ENCODE assay signal across 25 mouse cellular contexts in genomic region chr8:127082486-127082885, GRCm38 (mm10). TPM values are rescaled to one million over a fixed set of nuclear protein-coding genes. Genes with fewer than 3 reads are reported as not detected.
DNase-seq lines count a peak whose midpoint lies in the region; ATAC-seq and TF ChIP-seq lines count a peak whose summit lies in the region.
"Had no signal": no experiment of that assay in that cellular context is flagged by ENCODE, and none has a peak within 500 bp of the region (broad histone marks: within the 10 kb centered on the region; RNA-seq: fewer than 3 reads in every experiment).

No protein-coding gene starts in this region.

- WGBS in hindbrain, embryonic 13.5 days = 46% methylated on average over 2 of the region's 2 CpGs
- 29% methylated on average over 2 of the region's 2 CpGs for WGBS in hindbrain, embryonic 14.5 days
- WGBS in midbrain, embryonic 14.5 days = 52% methylated on average over 2 of the region's 2 CpGs
- WGBS in midbrain, embryonic 16.5 days = 55% methylated on average over 2 of the region's 2 CpGs

- H3K27me3 ChIP-seq in hindbrain, embryonic 13.5 days = no peaks in the 10 kb centered on the region
- no peaks in the 10 kb centered on the region for H3K27me3 ChIP-seq in hindbrain, embryonic 14.5 days (ENCODE audit: control insufficient read depth, insufficient read depth, low read length)
- no peaks in the 10 kb centered on the region for H3K27me3 ChIP-seq in midbrain, embryonic 14.5 days (ENCODE audit: control insufficient read depth, insufficient read depth, low read length)
- H3K27me3 ChIP-seq in midbrain, embryonic 16.5 days (ENCODE audit: control insufficient read depth, insufficient read depth, low read depth, low read length) = no peaks in the 10 kb centered on the region
- H3K27me3 ChIP-seq: CH12.LX; forebrain, embryonic 13.5 days; heart, embryonic 12.5 days; heart, embryonic 15.5 days; intestine, embryonic 15.5 days had no signal

- peak overlapping the region; percentile 40; the same call in 1 of the 2 replicates for H3K27ac ChIP-seq in hindbrain, embryonic 13.5 days
- H3K27ac ChIP-seq in hindbrain, embryonic 14.5 days = no peak overlapping the region
- peak overlapping the region; percentile 20; the same call in 1 of the 2 replicates for H3K27ac ChIP-seq in midbrain, embryonic 14.5 days (replicated peaks; ENCODE audit: low read depth, low read length)
- H3K27ac ChIP-seq in midbrain, embryonic 16.5 days (ENCODE audit: low read length) = no peak overlapping the region
- H3K27ac ChIP-seq: forebrain, embryonic 10.5 days; forebrain, embryonic 13.5 days; heart, embryonic 15.5 days; hindbrain, embryonic 10.5 days; intestine, embryonic 15.5 days had no signal

- DNase-seq in hindbrain, embryonic 14.5 days (ENCODE audit: low spot score) = no peak
- peak; percentile 48 for DNase-seq in midbrain, embryonic 14.5 days
- peak; percentile 71 for DNase-seq in brain, embryonic 14.5 days (ENCODE audit: low read depth)
- no peak for DNase-seq in left cerebral cortex, postnatal 25 days (ENCODE audit: low spot score in 2 of 2)
- DNase-seq: adrenal gland, adult 2 months; adrenal gland, postnatal 14 days; B cell, adult 2 months; cerebellum, adult 18-20 months; cerebellum, adult 9-10 months; cerebellum, postnatal 14 days; gastrocnemius, postnatal 25 days; heart, adult 18-20 months; heart, postnatal 10 days; heart, postnatal 36 days; kidney, adult 11 months had no signal

- H3K4me2 ChIP-seq in hindbrain, embryonic 13.5 days = no peak overlapping the region
- no peak overlapping the region for H3K4me2 ChIP-seq in hindbrain, embryonic 14.5 days (replicated peaks)
- no peak overlapping the region for H3K4me2 ChIP-seq in midbrain, embryonic 14.5 days (ENCODE audit: low read length)
- no peak overlapping the region for H3K4me2 ChIP-seq in midbrain, embryonic 16.5 days (ENCODE audit: low read length)
- H3K4me2 ChIP-seq: forebrain, embryonic 13.5 days; heart, embryonic 12.5 days; heart, embryonic 15.5 days; intestine, embryonic 15.5 days had no signal

- no peak for ATAC-seq in hindbrain, embryonic 13.5 days (ENCODE audit: low FRiP score)
- ATAC-seq in hindbrain, embryonic 14.5 days (ENCODE audit: low FRiP score) = no peak
- no peak for ATAC-seq in midbrain, embryonic 14.5 days (ENCODE audit: low FRiP score, low TSS enrichment)
- no peak for ATAC-seq in midbrain, embryonic 16.5 days
- ATAC-seq: forebrain, embryonic 13.5 days; intestine, embryonic 15.5 days had no signal

- H3K4me3 ChIP-seq in hindbrain, embryonic 13.5 days = no peak overlapping the region
- H3K4me3 ChIP-seq in hindbrain, embryonic 14.5 days (replicated peaks; ENCODE audit: low read length) = no peak overlapping the region
- no peak overlapping the region for H3K4me3 ChIP-seq in midbrain, embryonic 14.5 days (replicated peaks; ENCODE audit: low read depth, low read length)
- no peak overlapping the region for H3K4me3 ChIP-seq in midbrain, embryonic 16.5 days (ENCODE audit: low read depth, low read length)
- H3K4me3 ChIP-seq: forebrain, embryonic 10.5 days; forebrain, embryonic 13.5 days; heart, embryonic 12.5 days; heart, embryonic 15.5 days; hindbrain, embryonic 10.5 days; intestine, embryonic 15.5 days had no signal

- intact Hi-C loops in left cerebral cortex, postnatal 25 days (cut with DNase I) = no loop called here

- no peak overlapping the region for H3K9ac ChIP-seq in hindbrain, embryonic 13.5 days
- no peak overlapping the region for H3K9ac ChIP-seq in hindbrain, embryonic 14.5 days
- H3K9ac ChIP-seq in midbrain, embryonic 14.5 days (replicated peaks; ENCODE audit: low read length) = no peak overlapping the region
- no peak overlapping the region for H3K9ac ChIP-seq in midbrain, embryonic 16.5 days (ENCODE audit: low read depth, low read length)
- H3K9ac ChIP-seq: forebrain, embryonic 13.5 days; heart, embryonic 12.5 days; heart, embryonic 15.5 days; intestine, embryonic 15.5 days had no signal

- no peaks in the 10 kb centered on the region for H3K36me3 ChIP-seq in hindbrain, embryonic 13.5 days
- H3K36me3 ChIP-seq in hindbrain, embryonic 14.5 days (replicated peaks; ENCODE audit: control insufficient read depth, insufficient read depth) = no peaks in the 10 kb centered on the region
- no peaks in the 10 kb centered on the region for H3K36me3 ChIP-seq in midbrain, embryonic 14.5 days (ENCODE audit: control insufficient read depth, insufficient read depth, low read length)
- H3K36me3 ChIP-seq in midbrain, embryonic 16.5 days (ENCODE audit: control insufficient read depth, insufficient read depth, low read length) = no peaks in the 10 kb centered on the region
- H3K36me3 ChIP-seq: forebrain, embryonic 10.5 days; G1E; heart, embryonic 12.5 days; heart, embryonic 15.5 days; hindbrain, embryonic 10.5 days; intestine, embryonic 15.5 days had no signal

- no peak for TF ChIP-seq CTCF in brain, embryonic 14.5 days (IDR thresholded peaks at IDR 0.05; ENCODE audit: borderline replicate concordance, extremely low read depth, insufficient read depth, insufficient read length)

- peaks cover 46% of the 10 kb centered on the region for H3K4me1 ChIP-seq in hindbrain, embryonic 13.5 days (replicated peaks)
- peaks cover 39% of the 10 kb centered on the region for H3K4me1 ChIP-seq in hindbrain, embryonic 14.5 days (replicated peaks; ENCODE audit: control insufficient read depth, insufficient read depth, low read length)
- peaks cover 10% of the 10 kb centered on the region for H3K4me1 ChIP-seq in midbrain, embryonic 14.5 days (ENCODE audit: control insufficient read depth, insufficient read depth, low read length)
- H3K4me1 ChIP-seq in midbrain, embryonic 16.5 days (ENCODE audit: control insufficient read depth, insufficient read depth, low read length) = peaks cover 21% of the 10 kb centered on the region

- TF ChIP-seq POLR2A in brain, embryonic 14.5 days (IDR thresholded peaks at IDR 0.05; ENCODE audit: borderline replicate concordance, extremely low read depth, insufficient read depth, insufficient read length, poor library complexity, severe bottlenecking) = no peak

- H3K9me3 ChIP-seq in hindbrain, embryonic 13.5 days = no peaks in the 10 kb centered on the region
- no peaks in the 10 kb centered on the region for H3K9me3 ChIP-seq in hindbrain, embryonic 14.5 days (ENCODE audit: control insufficient read depth, low read length)
- no peaks in the 10 kb centered on the region for H3K9me3 ChIP-seq in midbrain, embryonic 14.5 days (ENCODE audit: control insufficient read depth, low read length)
- no peaks in the 10 kb centered on the region for H3K9me3 ChIP-seq in midbrain, embryonic 16.5 days (replicated peaks; ENCODE audit: control insufficient read depth, low read length, poor library complexity, severe bottlenecking)
- H3K9me3 ChIP-seq: forebrain, embryonic 10.5 days; forebrain, embryonic 13.5 days; heart, embryonic 12.5 days; heart, embryonic 15.5 days; hindbrain, embryonic 10.5 days; intestine, embryonic 15.5 days had no signal

RNA-seq across cellular contexts. Expression of gene Pard3, which starts 18.8 kb away (rescaled TPM):
- 20.1 and 22.5 TPM in 2 replicates for polyA plus RNA-seq in hindbrain, embryonic 13.5 days (2015; fragmentation: Nextera tagmentation; extraction: Ambion mirVana)
- 23.5 and 25.5 TPM in 2 replicates for polyA plus RNA-seq in hindbrain, embryonic 14.5 days (2014; fragmentation: Nextera tagmentation; extraction: Ambion mirVana)
- 16.7 and 27.3 TPM in 2 replicates for polyA plus RNA-seq in midbrain, embryonic 14.5 days (2014; fragmentation: Nextera tagmentation; extraction: Ambion mirVana)
- polyA plus RNA-seq in midbrain, embryonic 16.5 days (2015; fragmentation: Nextera tagmentation; extraction: Ambion mirVana) = 14.5 and 14.6 TPM in 2 replicates
- polyA plus RNA-seq in brain, embryonic 14.5 days (2012; rRNA removed) = 26.0 and 35.1 TPM in 2 replicates
- total RNA-seq in left cerebral cortex, postnatal 25 days (2021) = 10 to 100 TPM; 14.4 to 21.6 TPM
- polyA plus RNA-seq: G1E had no signal

Comparison
In these comparisons a context has a peak if more than half of its experiments do, and no peak if none do; other contexts are left out.
1. H3K27ac ChIP-seq: peak in hindbrain, embryonic 13.5 days (single experiment) and midbrain, embryonic 14.5 days (single experiment); none in hindbrain, embryonic 14.5 days (single experiment) and midbrain, embryonic 16.5 days (single experiment).
2. DNase-seq: peak in midbrain, embryonic 14.5 days (single experiment) and brain, embryonic 14.5 days (single experiment); none in hindbrain, embryonic 14.5 days (single experiment) and left cerebral cortex, postnatal 25 days (0 of 2).